15 mouse cellular contexts compared by ENCODE assay signal in the genomic region with DNA sequence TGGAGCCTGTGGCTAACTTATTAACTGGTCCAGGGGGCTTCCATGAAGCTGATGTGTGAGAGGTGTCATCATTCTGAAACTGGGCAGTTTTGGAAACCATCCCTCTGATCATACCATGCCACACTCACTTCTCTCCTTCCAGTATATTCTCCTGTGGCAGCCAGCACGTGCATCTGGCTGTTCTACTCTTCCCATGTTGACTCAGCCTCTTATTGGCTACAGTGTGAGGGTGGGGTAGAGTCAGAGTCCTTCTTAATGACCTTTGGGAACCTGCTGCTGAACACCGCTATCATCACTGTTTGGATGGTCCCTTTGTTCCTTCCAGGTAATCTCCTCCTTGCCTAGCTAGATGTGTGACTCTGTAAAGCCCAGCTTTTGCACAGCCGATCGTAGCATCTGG.
"Had no signal": no experiment of that assay in that cellular context is flagged by ENCODE, and none has a peak within 500 bp of the region (broad histone marks: within the 10 kb centered on the region; RNA-seq: fewer than 3 reads in every experiment).

No protein-coding gene starts in this region.

- H3K27ac ChIP-seq: limb, embryonic 13.5 days; liver, embryonic 13.5 days; macrophage; stomach, postnatal 0 days had no signal

- H3K4me2 ChIP-seq: limb, embryonic 13.5 days; liver, embryonic 13.5 days; lung, embryonic 14.5 days had no signal

- H3K36me3 ChIP-seq: limb, embryonic 13.5 days; liver, embryonic 13.5 days had no signal

- H3K9me3 ChIP-seq: limb, embryonic 13.5 days; liver, embryonic 13.5 days had no signal

- ATAC-seq: lung, postnatal 0 days had no signal

- DNase-seq: kidney, adult 2 months; kidney, postnatal 14 days; left cerebral cortex, postnatal 4 days; liver; liver, embryonic 13.5 days; lung, embryonic 14.5 days; right cerebral cortex, postnatal 14 days; right cerebral cortex, postnatal 4 days; thymus, adult 2 months; thymus, postnatal 14 days; thymus, postnatal 4 days had no signal

- H3K4me3 ChIP-seq: limb, embryonic 13.5 days; liver, embryonic 13.5 days had no signal

- H3K9ac ChIP-seq: limb, embryonic 13.5 days; liver, embryonic 13.5 days; lung, embryonic 14.5 days had no signal

- H3K27me3 ChIP-seq: limb, embryonic 13.5 days had no signal
